Mouse (Mus musculus): Measurements from ENCODE around the gene Fgd1. TPM values are rescaled to one million over a fixed set of nuclear protein-coding genes. Genes with fewer than 3 reads are reported as not detected.

The Fgd1 gene
- polyA plus RNA-seq, 1 experiment from 2014 or later, result 13.1 TPM

DNA sequence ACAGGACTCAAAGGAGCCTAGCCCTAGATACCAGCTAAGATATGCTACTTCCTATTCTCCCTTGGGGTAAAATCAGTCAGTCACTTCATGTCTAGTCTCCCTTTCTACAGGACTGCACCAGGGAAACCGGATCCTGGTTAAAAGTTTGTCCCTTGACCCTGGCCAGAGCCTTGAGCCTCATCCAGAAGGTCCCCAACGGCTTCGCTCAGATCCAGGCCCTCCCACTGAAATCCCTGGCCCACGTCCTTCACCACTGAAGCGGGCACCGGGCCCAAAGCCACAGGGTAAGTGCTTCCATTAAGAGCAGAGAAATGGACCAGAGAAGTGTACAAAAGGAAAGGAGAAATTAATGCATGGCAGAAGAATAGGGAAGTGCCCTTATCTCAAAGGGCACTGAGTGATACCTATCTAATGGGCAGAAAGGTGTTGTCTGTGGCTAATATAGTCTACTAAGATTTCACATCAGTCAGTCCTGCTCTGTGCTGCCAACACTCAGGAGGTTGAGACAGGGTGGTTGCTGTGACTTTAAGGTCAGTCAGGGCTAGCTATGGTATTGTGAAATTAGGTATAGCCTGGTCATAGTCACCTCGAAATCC lies 20.2 kb downstream of the Fgd1 start:
- Histone ChIP-seq H3K9me3 (replicated peaks; ENCODE audit: control insufficient read depth, low read length, poor library complexity, severe bottlenecking) (no peaks in the 10 kb centered on the region), H3K4me1 (ENCODE audit: control insufficient read depth, insufficient read depth, low read length) (no peaks in the 10 kb centered on the region), H3K4me3 (ENCODE audit: low read depth, low read length) (no peak overlapping the region), H3K27me3 (ENCODE audit: control insufficient read depth, insufficient read depth, low read depth, low read length) (no peaks in the 10 kb centered on the region), H3K9ac (ENCODE audit: low read depth, low read length) (no peak overlapping the region), H3K4me2 (ENCODE audit: low read length) (no peak overlapping the region), H3K27ac (ENCODE audit: low read length) (no peak overlapping the region), H3K36me3 (ENCODE audit: control insufficient read depth, insufficient read depth, low read length) (no peaks in the 10 kb centered on the region)
- 83% methylated on average over 7 of the region's 7 CpGs for WGBS
- ATAC-seq, result no peak

DNA sequence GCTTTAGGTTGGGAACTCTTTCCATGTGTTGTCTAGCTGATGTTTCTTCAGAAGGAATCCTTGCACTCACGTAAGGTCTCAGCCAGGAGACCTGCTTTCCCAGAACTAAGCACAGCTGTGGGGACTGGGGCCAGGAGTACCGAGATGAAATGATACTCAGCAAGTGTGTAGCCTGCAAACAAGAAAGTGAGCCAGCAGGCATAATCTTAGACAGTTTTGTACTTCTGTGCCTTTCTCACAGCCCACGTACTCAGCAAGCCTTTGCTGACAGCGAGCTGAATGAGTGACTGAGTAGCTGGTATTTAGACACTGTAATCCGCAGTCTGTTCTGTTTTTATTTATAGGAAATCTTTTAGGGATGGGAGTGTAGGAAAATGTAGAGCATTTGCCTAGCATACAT lies 21.9 kb downstream of the Fgd1 start:
- Histone ChIP-seq H3K36me3 (ENCODE audit: control insufficient read depth, insufficient read depth, low read length) (no peaks in the 10 kb centered on the region), H3K4me3 (ENCODE audit: low read depth, low read length) (no peak overlapping the region), H3K4me2 (ENCODE audit: low read length) (no peak overlapping the region), H3K27ac (ENCODE audit: low read length) (no peak overlapping the region), H3K4me1 (ENCODE audit: control insufficient read depth, insufficient read depth, low read length) (no peaks in the 10 kb centered on the region), H3K27me3 (ENCODE audit: control insufficient read depth, insufficient read depth, low read depth, low read length) (no peaks in the 10 kb centered on the region), H3K9me3 (replicated peaks; ENCODE audit: control insufficient read depth, low read length, poor library complexity, severe bottlenecking) (no peaks in the 10 kb centered on the region), H3K9ac (ENCODE audit: low read depth, low read length) (no peak overlapping the region)
- 93% methylated on average over 5 of the region's 5 CpGs for WGBS
- ATAC-seq, result no peak

DNA sequence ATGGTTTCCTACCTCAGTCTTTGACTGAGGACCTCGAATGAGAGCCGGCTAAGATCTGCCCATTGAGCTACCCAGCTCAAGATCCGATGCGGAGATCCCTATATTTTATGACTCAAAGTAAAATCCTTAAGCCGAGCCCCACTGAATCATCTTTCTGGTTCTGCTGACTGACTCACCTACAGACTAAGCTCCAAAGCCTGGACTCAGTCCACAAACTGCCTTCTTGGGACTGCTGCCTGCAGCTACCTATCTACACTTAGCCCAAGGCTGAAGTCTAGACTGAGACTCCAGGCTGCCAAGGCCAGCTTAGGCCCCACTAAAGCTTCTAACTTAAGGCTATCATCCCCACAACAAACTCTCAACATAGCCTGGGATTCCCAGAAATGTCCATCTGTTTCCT lies 30.1 kb downstream of the Fgd1 start:
- Histone ChIP-seq H3K27me3 (ENCODE audit: control insufficient read depth, insufficient read depth, low read depth, low read length) (no peaks in the 10 kb centered on the region), H3K9me3 (replicated peaks; ENCODE audit: control insufficient read depth, low read length, poor library complexity, severe bottlenecking) (no peaks in the 10 kb centered on the region), H3K27ac (ENCODE audit: low read length) (no peak overlapping the region), H3K4me2 (ENCODE audit: low read length) (no peak overlapping the region), H3K36me3 (ENCODE audit: control insufficient read depth, insufficient read depth, low read length) (peaks cover 2% of the 10 kb centered on the region; the same call in 1 of the 2 replicates), H3K9ac (ENCODE audit: low read depth, low read length) (no peak overlapping the region), H3K4me1 (ENCODE audit: control insufficient read depth, insufficient read depth, low read length) (no peaks in the 10 kb centered on the region), H3K4me3 (ENCODE audit: low read depth, low read length) (no peak overlapping the region)
- ATAC-seq, result no peak
- 96% methylated on average over 5 of the region's 5 CpGs for WGBS

DNA sequence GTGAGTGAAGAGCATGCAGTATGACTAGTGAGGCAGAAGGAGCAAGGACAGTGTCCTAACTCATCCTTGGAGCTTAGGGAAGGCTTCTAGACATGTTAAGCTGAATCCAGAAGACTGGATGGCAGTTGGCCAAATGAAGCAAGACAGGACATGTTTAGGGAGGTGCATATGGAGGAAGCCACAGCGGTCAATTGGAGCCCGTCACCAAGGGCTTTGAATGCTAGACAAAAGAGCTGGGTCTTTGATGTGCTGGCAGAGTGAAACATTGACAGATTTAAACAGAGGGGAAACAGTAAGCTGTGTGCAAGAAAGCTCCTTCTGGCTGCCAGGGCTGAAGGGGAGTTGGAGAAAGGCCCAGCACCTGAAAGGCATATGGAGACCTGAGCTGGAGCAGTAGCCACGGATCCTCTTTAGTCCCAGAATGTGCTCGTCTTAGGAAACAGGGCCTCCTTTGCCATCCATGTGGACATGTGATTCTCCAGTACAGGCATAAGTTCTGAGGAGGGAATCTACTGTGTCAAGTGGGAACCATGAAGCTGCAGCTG lies 31.1 kb downstream of the Fgd1 start:
- Histone ChIP-seq H3K27ac (ENCODE audit: low read length) (no peak overlapping the region), H3K4me2 (ENCODE audit: low read length) (no peak overlapping the region), H3K27me3 (ENCODE audit: control insufficient read depth, insufficient read depth, low read depth, low read length) (no peaks in the 10 kb centered on the region), H3K9me3 (replicated peaks; ENCODE audit: control insufficient read depth, low read length, poor library complexity, severe bottlenecking) (no peaks in the 10 kb centered on the region), H3K4me3 (ENCODE audit: low read depth, low read length) (no peak overlapping the region), H3K36me3 (ENCODE audit: control insufficient read depth, insufficient read depth, low read length) (peaks cover 2% of the 10 kb centered on the region; the same call in 1 of the 2 replicates), H3K9ac (ENCODE audit: low read depth, low read length) (no peak overlapping the region), H3K4me1 (ENCODE audit: control insufficient read depth, insufficient read depth, low read length) (no peaks in the 10 kb centered on the region)
- 70% methylated on average over 4 of the region's 4 CpGs for WGBS
- no peak for ATAC-seq

DNA sequence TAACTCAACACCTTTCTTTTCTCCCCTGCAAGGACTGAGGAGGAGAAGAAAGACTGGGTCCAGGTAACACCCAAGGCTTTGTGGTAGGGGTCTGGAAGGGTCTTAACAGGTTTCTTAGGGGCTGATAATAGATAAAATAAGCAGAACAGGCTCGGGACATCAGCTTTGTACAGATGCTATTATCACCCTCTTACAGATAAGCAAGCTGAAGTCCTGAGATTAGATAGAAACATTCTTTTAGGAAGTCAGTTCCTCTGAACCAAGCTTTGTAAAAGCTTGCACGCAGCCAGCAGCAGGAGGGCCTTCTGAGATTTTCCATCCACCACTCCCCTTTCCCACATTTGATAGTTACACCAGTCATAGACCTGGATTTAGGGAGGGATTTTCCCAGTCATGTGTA lies 39.6 kb downstream of the Fgd1 start:
- Histone ChIP-seq H3K9ac (ENCODE audit: low read depth, low read length) (no peak overlapping the region), H3K4me2 (ENCODE audit: low read length) (no peak overlapping the region), H3K27me3 (ENCODE audit: control insufficient read depth, insufficient read depth, low read depth, low read length) (no peaks in the 10 kb centered on the region), H3K27ac (ENCODE audit: low read length) (no peak overlapping the region), H3K4me3 (ENCODE audit: low read depth, low read length) (no peak overlapping the region), H3K36me3 (ENCODE audit: control insufficient read depth, insufficient read depth, low read length) (no peaks in the 10 kb centered on the region), H3K4me1 (ENCODE audit: control insufficient read depth, insufficient read depth, low read length) (no peaks in the 10 kb centered on the region), H3K9me3 (replicated peaks; ENCODE audit: control insufficient read depth, low read length, poor library complexity, severe bottlenecking) (no peaks in the 10 kb centered on the region)
- no peak for ATAC-seq
- 88% methylated on average over 2 of the region's 2 CpGs for WGBS

DNA sequence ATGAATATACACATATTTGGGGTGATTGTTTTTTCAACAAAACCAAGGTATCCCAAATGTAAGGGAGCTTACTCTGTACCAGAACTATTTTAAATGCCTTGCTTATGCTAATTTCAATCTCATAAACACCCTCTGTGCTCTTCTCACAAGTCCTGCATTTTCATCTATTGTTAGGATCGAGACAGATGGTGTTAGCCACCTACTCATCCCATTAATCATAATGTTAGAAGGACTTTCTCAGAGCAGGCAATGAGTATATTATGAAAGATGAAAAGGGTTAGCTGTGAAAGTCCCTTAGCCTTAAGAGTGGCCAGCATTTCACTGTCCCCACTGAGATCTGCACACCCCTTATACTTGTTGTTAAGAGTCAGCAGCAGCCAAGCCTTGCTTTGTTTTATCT lies 41.5 kb downstream of the Fgd1 start:
- no peaks in the 10 kb centered on the region for H3K36me3 ChIP-seq (ENCODE audit: control insufficient read depth, insufficient read depth, low read length)
- no peak overlapping the region for H3K27ac ChIP-seq (ENCODE audit: low read length)
- H3K9me3 ChIP-seq (replicated peaks; ENCODE audit: control insufficient read depth, low read length, poor library complexity, severe bottlenecking), result no peaks in the 10 kb centered on the region
- H3K27me3 ChIP-seq (ENCODE audit: control insufficient read depth, insufficient read depth, low read depth, low read length), result no peaks in the 10 kb centered on the region
- WGBS, result 69% methylated on average over 1 of the region's 1 CpGs
- H3K4me1 ChIP-seq (ENCODE audit: control insufficient read depth, insufficient read depth, low read length), result no peaks in the 10 kb centered on the region
- no peak for ATAC-seq
- H3K4me2 ChIP-seq (ENCODE audit: low read length), result no peak overlapping the region
- H3K4me3 ChIP-seq (ENCODE audit: low read depth, low read length), result no peak overlapping the region
- no peak overlapping the region for H3K9ac ChIP-seq (ENCODE audit: low read depth, low read length)

DNA sequence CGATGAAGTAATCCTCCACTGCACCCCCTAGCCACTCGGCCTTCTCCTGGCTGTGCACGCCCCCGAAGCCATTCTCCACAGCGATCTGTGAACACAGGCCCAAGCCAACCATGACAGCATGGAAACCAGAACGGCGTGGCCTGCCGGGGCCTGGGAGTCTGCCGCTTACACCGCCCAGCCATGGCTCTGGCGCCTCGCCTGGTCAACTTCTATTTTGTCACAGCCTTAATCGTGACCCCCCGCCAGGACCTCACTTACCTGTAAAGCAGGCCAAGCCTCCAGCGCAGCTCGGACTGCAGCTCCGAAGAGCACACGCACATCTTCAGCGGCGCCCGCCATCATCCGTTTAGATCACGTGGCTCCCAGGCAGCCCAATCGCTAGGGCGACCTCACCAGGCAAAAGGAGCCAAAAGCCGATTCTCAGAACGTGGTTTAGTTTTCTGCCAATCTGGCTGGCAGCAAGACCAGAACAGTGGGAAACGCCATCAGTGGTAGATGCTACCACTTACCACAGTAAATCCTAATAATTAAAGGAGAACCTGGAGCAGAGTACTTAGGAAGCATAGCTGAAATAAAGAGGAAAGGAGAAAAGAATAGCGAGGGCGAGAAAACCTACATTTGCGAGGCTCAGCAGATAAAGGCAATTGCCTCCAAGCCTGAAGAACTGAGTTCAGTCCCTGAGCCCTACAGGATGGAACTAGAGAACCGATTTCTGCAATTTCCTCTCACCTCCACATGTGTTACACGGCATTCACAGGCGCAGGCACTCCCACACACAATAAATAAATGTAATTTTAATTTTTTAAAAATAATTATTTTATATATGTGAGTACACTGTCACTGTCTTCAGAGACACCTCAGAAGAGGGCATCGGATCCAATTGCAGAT lies 50.5 kb downstream of the Fgd1 start, which contains the start of gene Tsr2:
Gene Tsr2, minus strand, starts transcription at position 373 of the 888 bp plus-strand sequence.
- Histone ChIP-seq H3K36me3 (ENCODE audit: control insufficient read depth, insufficient read depth, low read length) (no peaks in the 10 kb centered on the region), H3K4me1 (ENCODE audit: control insufficient read depth, insufficient read depth, low read length) (peaks cover 7% of the 10 kb centered on the region; the same call in 1 of the 2 replicates), H3K27me3 (ENCODE audit: control insufficient read depth, insufficient read depth, low read depth, low read length) (no peaks in the 10 kb centered on the region), H3K27ac (ENCODE audit: low read length) (peak within 1 kb of the TSS; percentile 69), H3K4me2 (ENCODE audit: low read length) (peak within 1 kb of the TSS; percentile 58), H3K9me3 (replicated peaks; ENCODE audit: control insufficient read depth, low read length, poor library complexity, severe bottlenecking) (no peaks in the 10 kb centered on the region), H3K4me3 (ENCODE audit: low read depth, low read length) (peak within 1 kb of the TSS; percentile 65), H3K9ac (ENCODE audit: low read depth, low read length) (peak within 1 kb of the TSS; percentile 69)
- WGBS, result 25% methylated on average over 35 of the region's 35 CpGs
- peak; percentile 94 for ATAC-seq

DNA sequence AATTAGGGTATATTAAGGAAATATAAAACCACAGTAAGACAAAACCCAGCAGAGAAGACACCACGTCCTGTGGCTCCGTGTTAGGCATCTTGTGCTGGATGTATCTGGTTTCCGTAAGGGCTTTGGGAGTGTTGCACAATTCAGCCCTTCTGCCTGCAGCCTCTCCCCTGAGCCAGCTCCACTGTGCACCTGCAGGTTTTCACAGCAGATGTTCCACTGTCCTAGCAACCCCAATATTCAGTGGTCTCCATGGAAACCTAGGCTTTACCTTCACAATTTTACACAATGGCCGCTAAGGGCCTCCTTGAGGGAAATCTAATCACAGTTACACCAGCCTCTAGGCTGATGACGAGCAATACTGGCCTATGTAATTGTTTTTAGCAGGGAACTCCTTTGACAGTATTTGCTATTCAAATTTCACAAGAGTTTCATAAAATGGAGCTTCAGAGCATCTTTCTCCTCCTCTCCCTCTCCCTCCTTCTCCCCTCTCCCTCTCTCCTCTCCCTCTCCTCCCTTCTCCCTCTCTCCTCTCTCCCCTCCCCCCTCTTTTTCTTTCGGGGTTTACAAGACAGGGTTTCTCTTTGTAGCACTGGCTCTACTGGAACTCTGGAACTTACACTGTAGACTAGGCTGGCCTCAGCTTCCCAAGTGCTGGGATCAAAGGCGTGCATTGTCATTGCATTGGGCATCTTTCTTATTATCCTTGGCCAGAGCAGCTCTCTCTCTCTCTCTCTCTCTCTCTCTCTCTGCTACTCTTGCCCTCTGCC lies 61.5 kb downstream of the Fgd1 start:
- H3K9ac ChIP-seq (ENCODE audit: low read depth, low read length), result no peak overlapping the region
- H3K4me2 ChIP-seq (ENCODE audit: low read length), result no peak overlapping the region
- peak overlapping the region; percentile 59 for H3K27ac ChIP-seq (ENCODE audit: low read length)
- H3K36me3 ChIP-seq (ENCODE audit: control insufficient read depth, insufficient read depth, low read length), result no peaks in the 10 kb centered on the region
- H3K4me1 ChIP-seq (ENCODE audit: control insufficient read depth, insufficient read depth, low read length), result peaks cover 6% of the 10 kb centered on the region; the same call in 1 of the 2 replicates
- no peak overlapping the region for H3K4me3 ChIP-seq (ENCODE audit: low read depth, low read length)
- WGBS, result 37% methylated on average over 7 of the region's 7 CpGs
- ATAC-seq, result peak; percentile 89
- H3K9me3 ChIP-seq (replicated peaks; ENCODE audit: control insufficient read depth, low read length, poor library complexity, severe bottlenecking), result no peaks in the 10 kb centered on the region
- H3K27me3 ChIP-seq (ENCODE audit: control insufficient read depth, insufficient read depth, low read depth, low read length), result no peaks in the 10 kb centered on the region
